Mouse (Mus musculus) thymus, postnatal 14 days (tissue): ENCODE data around the gene Ncam1.
A peak's percentile ranks its signal among the peaks of the same experiment; 100 is the strongest.

ENCODE experiments used
- DNase-seq: peaks from one replicate; pipeline ENCODE4 v3.0.0; 2021

Gene Ncam1

DNA sequence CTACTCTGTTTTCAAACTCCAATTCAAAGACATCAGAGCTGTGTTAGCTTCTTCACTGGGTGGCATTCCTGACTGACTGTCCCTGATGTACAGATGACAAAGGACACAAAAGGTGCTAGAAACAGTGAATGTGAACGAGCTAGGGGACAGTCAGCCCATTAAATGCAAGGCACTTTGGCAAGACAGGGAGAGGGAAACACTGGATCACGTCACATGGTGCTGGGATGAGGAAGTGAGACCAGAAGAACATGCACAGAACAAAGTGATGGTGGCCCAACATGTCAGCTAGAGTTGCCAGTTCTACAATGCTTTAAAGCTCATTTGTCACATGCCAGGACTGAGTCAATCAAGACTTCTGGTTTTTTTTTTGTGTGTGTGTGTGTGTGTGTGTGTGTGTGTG, 247.4 kb downstream of the Ncam1 start:
- DNase-seq: no peak

DNA sequence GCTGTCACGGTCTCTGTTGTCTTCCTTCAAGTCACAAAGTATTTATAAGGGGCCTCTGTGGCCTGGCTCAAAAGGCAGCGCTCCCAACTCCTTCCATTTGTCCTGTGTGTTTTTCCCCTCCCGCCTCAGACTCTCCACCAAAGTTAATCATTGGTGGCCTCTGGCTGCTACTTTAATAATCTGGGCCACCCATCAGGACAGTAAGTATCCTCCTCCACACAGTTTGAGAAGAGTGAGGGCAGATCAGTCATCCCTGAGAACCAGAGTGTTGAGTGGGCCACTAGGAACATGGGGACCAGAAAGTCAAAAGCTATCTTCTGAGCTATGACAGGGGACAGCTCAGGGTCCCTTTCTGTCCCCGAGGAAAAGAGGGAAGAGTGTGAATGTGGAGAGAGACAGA, 256.1 kb downstream of the Ncam1 start:
- DNase-seq: no peak

DNA sequence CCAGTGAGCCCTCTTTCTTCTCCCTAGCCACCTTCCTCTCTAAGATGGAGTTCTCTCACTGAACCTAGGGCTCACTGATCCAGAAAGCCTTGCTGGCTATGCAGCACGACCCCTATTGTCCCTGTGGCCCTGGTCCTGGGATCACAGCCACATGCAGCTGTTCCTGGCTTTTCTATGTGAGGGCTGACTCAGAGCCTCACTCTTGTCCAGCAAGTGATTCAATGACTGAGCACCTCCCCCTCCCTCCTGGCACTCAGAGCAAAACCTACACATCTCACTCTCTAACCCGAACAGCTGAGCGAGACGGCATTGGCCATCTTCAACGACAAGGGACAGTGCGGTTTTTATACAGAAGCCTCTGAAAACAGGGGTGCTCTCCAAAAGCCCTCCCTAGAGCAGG, 260.9 kb downstream of the Ncam1 start:
- DNase-seq: no peak

DNA sequence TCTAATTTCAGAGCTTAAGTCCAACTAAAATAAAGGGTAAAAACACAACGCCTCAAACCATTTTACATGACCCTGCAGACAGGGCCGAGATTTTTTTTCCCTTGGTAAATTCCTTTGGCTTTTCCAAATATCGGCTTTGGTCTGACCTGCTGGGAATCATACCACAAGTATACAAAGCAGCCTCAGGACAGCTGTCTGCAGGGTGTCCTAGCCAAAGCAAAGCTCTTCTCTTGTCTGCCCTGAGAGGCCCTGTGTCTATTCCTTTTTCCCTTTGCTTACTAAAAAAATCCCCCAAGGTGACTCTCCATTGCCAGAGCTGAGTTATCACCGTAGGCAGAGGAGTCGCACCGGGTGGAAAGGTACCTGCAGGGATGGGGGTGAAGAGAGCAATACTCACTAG, 262.1 kb downstream of the Ncam1 start:
- DNase-seq: no peak

DNA sequence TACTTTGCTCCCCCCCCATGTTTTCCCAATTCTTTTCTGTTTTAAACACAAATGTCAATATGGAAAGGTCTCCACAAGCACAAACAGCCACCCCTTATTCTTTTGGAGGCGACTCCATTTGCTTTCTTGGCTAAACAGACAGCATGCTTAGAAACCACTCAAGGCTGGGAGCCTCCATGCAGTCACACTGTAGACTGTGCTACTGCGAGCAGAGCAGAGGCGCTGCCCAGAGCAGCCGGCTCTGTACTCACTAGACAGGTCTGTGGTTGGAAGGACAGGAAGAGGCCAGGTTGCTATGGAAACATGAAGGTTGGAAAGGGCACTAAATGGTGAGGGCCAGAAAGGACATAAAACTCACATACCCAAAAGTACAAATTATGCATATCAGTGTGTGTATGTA, 263.8 kb downstream of the Ncam1 start:
- DNase-seq: no peak

DNA sequence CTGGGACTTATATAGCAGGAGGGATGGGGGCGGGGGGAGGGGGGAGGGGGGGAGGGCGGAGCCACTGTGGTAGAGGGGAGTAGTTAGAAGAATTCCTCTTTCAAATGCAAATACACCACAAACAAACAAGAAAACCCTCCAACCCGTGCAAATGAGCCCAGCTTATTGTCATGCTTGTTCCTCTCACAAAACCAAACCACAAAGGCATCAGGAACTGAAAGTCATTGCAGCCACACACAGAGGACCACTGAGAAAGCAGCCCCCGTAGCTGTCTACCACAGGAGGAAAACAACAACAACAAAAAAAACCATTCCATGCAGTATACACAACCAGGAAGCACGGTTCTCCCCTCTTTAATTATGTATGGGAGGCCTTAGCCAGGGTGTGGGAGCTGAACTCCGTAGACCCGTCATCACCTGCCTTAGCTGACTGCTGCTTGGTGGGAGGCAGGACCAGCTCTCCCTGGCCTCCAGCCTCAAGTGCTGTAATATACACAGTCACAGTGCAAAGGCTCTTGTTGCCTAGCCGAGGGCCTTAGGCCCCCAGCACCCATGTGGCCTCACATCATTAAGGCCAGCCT, 264.7 kb downstream of the Ncam1 start:
- DNase-seq: no peak

DNA sequence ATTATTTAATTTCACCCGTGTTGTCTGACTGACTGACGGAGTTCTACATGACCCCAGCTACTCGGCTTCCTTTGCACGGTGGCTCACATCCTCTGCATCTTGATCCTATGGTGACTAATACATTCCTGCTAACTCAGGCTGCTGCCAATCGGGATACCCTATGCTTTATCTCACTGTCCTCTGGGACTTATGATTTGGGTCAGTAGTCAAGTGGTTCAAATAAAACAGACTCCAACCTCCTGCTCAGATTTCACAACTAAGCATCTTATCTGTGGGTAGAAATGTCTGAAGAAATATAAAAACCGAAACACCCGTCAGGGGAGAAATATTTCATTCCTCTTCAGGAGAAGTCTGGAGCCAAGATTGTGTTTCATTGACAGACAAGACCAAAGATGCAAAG, 265.3 kb downstream of the Ncam1 start:
- DNase-seq: no peak

DNA sequence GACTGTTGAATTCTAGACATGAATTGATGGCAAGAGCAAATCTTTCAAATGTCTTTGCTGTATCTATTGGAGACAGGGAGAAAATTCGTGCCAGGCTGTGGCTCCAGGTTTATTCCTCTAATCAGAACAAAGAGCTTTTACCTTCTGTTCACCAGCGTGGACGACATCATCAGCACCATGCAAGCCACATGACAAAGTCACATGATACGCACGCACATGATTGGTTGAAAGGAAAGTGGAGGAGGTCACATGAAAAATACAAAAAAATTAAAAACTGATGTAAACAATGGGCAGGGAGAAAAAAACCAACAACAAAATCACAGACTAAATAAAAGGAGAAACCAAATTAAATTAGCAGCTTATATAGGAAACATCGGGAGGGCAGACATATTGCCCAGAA, 266.9 kb downstream of the Ncam1 start:
- no peak for DNase-seq

DNA sequence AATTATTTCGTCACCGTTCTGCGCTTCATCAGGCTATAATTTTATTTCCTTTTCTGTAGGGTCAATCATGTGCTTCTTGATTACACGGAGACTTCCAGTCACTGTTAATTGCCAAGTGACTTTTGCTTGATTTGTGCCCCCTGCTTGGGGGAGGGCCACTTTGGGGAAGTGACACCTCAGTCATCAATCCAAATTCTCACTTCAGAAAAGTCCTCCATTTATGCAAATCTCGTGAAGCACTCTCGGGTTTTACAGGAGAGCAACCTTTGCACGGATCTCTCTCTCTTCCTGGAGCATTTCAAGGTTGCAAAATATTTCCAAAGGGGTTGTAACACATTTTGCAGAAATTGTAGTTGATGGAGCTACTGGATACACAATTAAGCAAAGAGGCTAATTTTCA, 267.5 kb downstream of the Ncam1 start:
- DNase-seq: no peak

DNA sequence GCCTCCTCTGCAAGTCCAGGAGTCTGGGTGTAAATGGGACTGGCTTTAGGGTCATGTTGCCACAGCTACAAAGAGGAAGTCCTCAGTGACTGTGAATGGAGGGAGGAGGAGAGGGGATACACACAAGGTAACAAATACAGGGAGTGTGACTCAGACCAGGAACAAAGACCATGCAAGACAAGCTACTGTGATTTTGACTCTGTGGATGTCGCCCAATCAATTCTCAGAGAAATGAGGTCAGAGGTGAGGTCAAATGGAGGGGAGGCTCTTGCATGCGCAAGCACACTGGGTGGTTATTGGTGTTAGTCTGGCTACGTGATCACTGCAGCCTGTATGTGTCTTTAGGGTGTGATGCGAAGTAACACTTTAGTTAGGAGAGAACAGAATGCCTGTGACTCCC, 268.0 kb downstream of the Ncam1 start:
- DNase-seq: no peak

DNA sequence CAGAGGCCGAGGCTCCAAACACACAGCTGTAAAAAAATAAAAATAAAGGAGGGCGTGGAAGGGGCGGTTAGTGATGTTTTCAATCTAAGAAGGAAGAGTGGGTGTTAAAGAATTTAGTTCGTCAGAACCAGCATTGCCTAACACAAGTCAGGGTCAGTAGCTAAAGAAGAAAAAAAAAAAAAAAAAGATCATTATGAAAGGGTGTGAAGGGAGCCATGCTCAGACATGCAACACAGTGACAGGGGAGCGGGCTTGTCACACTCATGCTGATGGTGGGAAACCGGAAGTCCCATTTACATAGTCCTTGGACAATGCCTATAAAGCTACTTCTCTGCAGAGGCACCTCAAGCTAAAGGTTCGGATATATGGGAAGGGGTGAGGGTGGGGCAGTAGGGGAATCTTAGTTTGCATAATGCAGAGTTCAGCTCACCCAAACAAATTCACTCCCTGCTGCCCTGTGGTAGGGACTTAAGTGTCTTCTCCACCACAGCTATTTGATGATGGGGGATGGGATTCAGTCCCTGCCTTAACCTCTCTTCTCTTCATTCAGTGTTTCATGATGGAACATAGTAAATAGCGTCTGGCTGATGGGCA, 269.3 kb downstream of the Ncam1 start:
- DNase-seq: no peak

DNA sequence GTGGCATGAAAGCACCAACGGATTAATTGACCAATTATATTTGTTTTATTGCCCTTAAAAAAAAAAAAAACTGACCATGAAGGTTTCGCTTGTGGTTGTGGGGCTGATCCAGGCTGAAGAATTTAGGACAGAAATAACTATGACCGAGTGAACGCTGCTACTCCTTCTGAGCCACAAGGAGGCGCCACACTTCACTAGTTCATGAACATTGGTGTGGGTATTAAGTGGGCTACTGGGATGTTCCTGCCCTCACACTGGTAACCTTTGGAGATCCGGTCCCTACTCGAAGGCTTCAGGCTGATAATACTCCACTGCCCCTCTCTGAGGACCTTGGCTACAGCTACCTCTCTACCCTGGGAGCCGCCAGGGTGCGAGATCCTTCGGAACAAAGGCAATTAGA, 269.8 kb downstream of the Ncam1 start:
- DNase-seq: no peak

DNA sequence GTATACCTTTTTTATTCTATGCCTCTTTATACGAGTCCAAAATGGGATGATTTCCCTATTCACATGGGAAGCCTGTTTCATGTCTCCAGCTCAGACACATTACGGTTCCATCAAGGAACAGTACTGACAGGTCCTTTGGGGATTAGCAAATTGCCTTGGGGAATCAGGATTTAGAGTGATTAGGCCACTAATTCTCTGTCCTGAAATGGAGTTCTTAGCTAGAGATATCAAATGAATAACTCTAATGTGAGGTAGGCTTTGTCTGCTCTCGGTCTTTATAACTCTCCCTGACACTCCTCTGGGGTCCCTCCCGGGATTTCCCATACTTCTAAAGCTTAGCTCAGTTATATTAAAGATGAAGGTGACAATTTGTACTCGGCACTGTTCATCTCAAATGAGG, 270.7 kb downstream of the Ncam1 start:
- DNase-seq: no peak

DNA sequence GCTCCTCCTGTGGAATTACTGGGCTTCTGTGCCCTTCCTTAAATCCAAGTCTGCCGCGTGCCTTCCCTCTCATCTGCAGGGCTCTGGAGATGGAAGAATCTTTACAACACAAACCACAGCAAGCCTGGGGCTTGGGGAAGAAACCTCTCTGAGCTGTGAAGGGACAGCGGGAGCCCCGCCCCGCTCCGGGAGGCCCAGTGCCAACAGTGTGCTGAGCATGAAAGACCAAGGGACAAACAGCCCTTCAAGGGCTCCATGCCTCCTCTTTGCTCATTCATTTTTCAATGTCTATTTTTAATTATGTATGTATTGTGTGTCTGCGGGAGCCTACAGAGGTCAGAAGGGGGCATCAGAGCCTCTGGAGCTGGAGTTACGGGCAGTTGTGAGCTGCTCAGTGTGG, 271.4 kb downstream of the Ncam1 start:
- no peak for DNase-seq

DNA sequence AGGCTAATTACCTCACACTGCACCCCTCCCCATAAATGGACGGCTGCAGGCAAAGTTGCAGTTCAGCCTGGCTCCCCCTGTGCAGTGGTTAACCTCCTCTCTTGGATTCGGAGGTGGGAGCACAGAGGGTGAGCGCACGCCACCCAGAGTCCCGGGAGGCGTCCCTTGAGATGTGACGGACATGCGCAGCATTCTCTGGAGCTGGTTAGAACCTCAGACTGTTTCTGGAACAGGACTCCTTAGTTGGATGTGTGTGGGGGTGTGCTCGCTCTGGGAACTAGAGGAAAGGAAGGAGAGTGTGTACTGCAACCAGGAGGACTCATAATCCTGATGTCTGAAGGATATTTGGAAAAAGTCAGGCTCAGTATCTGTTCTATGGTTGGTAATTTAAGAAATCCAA, 274.0 kb downstream of the Ncam1 start:
- no peak for DNase-seq

DNA sequence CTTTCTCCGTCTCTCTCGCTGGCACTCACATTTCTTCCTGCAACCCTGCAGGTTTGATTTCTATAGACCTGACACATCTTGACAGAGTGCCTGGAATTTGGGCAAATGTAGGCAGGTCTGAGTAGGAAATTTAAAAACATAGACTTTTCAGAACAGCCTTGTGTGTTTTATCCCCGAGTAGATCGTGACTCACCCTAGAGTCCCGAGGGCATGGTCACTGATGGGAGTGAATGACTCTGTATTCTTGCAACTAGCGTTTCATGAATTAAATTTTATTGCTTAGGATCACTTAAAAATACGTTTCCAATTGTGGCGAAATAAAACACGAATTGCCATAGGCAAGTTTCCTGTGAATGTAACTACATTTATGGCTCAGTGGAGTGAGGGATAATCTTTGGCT, 274.8 kb downstream of the Ncam1 start:
- DNase-seq: no peak

DNA sequence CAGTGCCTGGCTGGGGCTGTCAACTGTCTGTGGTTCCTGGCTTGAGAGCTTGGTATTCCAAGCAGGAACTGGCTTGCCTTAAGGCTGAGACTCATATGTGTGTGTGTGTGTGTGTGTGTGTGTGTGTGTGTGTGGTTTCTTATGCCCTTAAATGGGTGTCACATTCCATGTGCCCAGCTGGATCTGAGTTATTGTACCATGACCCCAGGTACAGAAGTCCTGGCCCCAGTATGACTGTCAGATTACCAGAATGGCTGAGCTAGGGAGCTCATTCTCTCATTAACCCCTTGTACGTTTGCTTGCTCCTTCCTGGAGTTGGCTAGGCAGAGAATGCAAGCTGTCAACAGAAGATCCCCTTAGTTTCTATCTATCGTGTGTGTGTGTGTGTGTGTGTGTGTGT, 284.4 kb downstream of the Ncam1 start:
- no peak for DNase-seq

DNA sequence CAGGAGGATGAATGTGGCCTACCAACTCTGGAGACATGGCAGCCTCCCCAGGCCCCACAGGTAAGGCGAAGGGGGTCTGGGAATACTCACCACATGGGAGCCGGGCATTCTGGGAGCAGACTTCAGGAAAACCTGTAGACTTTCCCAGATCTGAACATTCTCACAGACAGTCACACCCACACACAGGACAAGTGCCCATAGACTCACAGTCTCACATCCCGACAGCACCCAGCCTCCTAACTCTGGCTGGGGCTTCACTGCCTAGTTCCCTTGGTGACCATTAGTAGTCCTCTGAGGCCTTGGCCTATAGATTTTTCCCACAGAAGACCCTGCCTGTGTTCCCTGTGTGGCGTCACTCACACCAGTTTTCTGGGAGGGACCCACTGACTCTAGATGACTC, 288.1 kb downstream of the Ncam1 start:
- DNase-seq: no peak

DNA sequence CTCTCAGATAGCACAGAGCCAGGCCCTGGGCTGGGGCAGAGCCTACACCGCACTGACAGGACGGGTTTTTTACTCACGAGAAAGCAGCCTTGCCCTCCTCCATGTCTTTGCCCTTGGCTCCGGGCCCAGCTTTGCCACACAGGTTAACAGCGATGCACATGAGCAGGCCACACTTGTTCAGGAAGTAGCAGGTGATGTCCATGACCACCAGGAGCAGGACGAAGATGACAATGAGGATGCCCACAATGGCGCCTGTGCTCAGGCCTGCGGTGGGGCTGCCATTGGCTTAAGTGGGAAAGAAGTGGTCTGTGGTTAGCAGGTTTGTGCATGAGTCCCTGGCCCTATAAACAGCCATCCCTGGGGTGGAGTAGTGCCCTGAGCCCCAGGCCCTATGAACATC, 289.1 kb downstream of the Ncam1 start:
- no peak for DNase-seq

DNA sequence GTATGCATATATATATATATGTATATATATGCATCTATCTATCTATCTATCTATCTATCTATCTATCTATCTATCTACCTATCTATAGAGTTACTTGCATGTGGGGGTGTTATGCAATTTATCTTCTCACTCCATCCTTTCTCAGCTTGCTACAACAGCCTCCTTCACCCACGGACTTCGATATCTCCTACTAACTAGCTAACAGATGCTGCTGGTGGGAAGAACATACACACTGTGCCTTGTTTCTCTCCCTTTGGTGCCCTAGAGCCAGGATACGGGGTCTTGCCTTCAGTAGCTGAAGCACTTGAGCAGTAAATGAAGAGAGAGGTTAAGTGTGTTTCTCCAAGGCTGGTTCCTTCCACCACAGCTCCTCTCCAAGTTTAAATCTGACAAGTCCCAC, 289.6 kb downstream of the Ncam1 start:
- DNase-seq: no peak

DNA sequence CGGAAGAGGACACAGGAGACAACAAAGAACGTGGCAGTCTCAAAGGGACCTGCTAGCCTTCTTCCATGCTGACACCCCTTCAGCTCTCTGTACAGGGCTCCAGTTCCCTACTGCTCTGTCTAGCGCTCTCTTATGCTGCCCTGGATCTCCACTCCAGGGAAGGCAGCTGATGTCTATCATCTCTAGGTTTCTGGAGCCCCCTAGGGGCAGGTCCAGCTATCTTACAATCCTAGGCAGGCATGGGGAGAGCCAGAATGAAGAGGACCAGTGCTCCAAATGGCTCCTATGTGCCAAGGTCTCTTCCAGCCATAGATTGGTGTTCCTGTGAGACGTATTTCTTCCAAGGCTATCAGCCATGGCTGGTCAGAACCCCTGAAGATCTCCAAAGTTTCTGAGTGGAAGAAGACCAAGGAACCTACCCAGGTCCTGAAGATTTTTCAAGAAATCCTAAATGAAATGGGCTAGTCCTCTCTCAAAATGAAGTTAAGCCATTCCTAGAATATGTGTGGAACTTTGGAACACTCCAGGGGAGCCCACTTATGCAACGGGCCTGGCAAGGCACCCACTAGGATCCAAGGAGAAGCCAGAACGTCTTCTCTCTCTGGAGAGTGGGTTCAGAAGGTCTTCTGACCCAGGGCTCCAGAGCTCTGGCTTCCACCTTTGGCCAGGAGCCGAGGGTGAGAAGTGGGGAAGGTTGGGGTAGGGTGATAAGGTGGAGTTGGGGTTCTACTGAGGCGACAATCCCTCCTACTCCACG, 290.7 kb downstream of the Ncam1 start:
- DNase-seq: peak; percentile 55

DNA sequence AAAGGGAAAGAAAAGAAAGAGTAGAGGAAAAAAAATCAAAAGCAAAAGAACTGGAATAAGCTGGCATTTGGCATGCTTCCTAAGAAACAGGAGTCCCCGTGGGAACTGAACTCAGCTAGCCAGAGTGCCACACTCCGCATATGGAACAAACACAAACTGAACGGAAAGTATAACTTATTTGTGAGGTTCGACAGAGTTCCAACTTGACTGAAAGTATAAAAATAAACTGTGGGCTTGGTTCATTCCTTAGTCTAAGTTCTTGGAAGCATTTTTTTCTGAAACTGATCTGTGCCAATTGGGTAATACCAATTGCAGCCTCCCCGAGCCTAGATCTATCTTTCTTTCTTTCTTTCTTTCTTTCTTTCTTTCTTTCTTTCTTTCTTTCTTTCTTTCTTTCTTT, 294.1 kb downstream of the Ncam1 start:
- no peak for DNase-seq

DNA sequence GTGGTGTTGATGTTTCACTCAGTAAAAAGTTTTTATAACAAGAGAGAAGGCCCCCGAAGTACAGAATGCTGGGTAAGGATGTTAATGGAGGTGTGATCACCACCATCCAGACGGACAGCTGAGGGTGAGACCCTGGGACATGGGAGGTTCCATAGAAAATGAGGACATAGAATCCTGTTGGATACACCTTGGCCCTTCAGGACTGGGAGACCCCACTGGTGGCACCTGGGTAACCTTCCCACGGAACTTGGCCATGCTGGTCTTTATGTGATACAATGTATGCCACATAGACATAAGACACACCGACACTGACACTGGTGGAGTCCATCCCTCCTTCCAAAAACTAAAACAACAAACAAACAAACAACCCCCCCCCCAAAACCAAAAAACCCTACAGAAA, 296.5 kb downstream of the Ncam1 start:
- no peak for DNase-seq

DNA sequence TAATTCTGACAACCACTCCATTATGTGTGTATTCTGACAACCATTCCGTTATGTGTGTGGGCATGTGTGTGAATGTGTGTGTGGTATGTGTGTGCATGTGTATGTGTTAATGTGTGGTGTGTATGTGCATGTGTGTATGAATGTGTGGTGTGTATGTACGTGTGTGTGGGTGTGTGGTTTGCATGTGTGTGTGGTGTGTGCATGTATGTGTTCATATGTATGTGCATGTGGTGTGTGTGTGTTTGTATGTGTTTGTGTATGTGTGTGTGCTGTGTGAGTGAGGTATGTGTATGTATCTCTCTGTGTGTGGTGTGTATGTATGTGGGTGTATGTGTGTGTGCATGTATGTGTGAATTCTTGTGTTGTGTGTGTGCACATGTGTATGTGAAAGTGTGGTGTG, 298.8 kb downstream of the Ncam1 start:
- no peak for DNase-seq
